Mouse (Mus musculus) olfactory bulb, adult 2 months (tissue): ENCODE measurements around the gene Pknox1.

Experiments used
- CTCF ChIP-seq: fragments of 200-500 bp; IDR thresholded peaks from 2 replicates; pipeline ENCODE4 v1.5.1; 2012; ENCODE audit warnings: low read depth, mild to moderate bottlenecking, low read length, moderate library complexity; ENCODE audit not compliant: insufficient read depth
- POLR2A ChIP-seq: fragments of 200-500 bp; IDR thresholded peaks from 2 replicates; pipeline ENCODE4 v1.6.1; 2012; ENCODE audit warnings: mild to moderate bottlenecking, low read depth, low read length, moderate library complexity; ENCODE audit not compliant: insufficient read depth

DNA sequence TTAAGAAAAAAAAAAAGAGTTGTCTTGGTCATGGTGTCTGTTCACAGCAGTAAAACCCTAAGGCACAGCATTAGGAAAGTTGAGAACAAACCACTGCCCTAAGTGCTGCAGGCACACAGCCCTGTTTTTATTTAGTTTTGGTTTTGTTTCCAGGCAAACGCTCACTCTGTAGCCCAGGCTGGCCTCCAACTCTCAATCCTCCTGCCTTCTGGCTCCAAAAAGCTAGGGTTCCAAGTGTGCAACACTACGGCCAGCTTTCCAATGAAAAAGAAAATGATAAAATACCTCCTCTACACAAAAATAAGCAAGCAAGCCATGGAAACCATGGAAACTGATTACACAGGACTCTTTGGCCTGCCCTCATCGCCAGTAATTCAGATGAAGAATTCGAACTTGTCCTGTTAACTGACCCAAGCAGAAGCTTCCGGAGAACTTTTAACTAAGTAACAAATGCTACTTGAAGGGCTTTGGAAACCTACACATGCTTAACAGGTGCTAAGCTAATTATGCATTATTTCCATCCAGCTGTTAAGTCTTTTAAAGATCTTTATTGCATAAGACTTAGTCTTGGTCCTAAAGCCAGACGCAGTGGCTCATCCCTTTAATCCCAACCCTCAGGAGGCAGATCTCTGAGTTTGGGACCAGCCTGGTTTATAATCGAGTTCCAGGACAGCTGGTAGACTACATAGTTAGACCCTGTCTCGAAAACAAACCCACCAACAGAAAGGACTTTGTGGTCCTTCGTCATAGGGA, 17.9 kb upstream of the Pknox1 start:
- TF ChIP-seq CTCF (no peak), POLR2A (no peak)
